Mouse (Mus musculus) MEL (cell line): Measurements from ENCODE around the gene Htra2. TPM values are rescaled to one million over a fixed set of nuclear protein-coding genes. Genes with fewer than 3 reads are reported as not detected.

Experiments
- DNase-seq: peaks from one replicate; pipeline ENCODE4 v3.0.0; 2011; ENCODE audit warnings: low read depth, low spot score
- H3K27ac ChIP-seq: 2 replicates; pipeline ENCODE4 v1.5.1; 2012; ENCODE audit warnings: low read depth, mild to moderate bottlenecking, control low read depth, low read length, moderate library complexity; ENCODE audit not compliant: control insufficient read depth
- H3K27me3 ChIP-seq, 2 experiments: fragments of 150-350 bp in 1 of 2; sonication (generic) in 1 of 2; 2 replicates each; pipeline ENCODE4 v1.6.1; 2012; ENCODE audit warnings: low read length in 2 of 2, mild to moderate bottlenecking in 2 of 2, improper control_type of control experiment in 1 of 2, moderate library complexity in 1 of 2; ENCODE audit not compliant: insufficient read depth in 2 of 2, control insufficient read depth in 1 of 2
- H3K36me3 ChIP-seq, 2 experiments: 2 replicates each; pipeline ENCODE4 v1.6.1; 2012 to 2014; ENCODE audit warnings: low read length in 2 of 2, improper control_type of control experiment in 1 of 2, inconsistent platforms in 1 of 2, mild to moderate bottlenecking in 1 of 2; ENCODE audit not compliant: insufficient read depth in 2 of 2, control insufficient read depth in 1 of 2
- H3K4me1 ChIP-seq, 2 experiments: fragments of 150-350 bp in 1 of 2; sonication (generic) in 1 of 2; 2 replicates each; pipeline ENCODE4 v1.6.1; 2012; ENCODE audit warnings: low read length in 2 of 2, improper control_type of control experiment in 1 of 2, mild to moderate bottlenecking in 1 of 2; ENCODE audit not compliant: insufficient read depth in 2 of 2, control insufficient read depth in 1 of 2
- H3K4me3 ChIP-seq, 2 experiments: fragments of 150-350 bp in 1 of 2; sonication (generic) in 1 of 2; 2 replicates each; pipeline ENCODE4 v1.5.1; 2012; ENCODE audit warnings: low read depth in 2 of 2, low read length in 2 of 2, mild to moderate bottlenecking in 2 of 2, moderate library complexity in 2 of 2, control low read depth in 1 of 2, improper control_type of control experiment in 1 of 2; ENCODE audit not compliant: control insufficient read depth in 1 of 2, insufficient read depth in 1 of 2
- H3K79me2 ChIP-seq: 2 replicates; pipeline ENCODE4 v1.6.1; 2012; ENCODE audit warnings: mild to moderate bottlenecking, low read length, moderate library complexity; ENCODE audit not compliant: control insufficient read depth, poor library complexity, insufficient read depth
- H3K9ac ChIP-seq: 2 replicates; pipeline ENCODE4 v1.6.1; 2012; ENCODE audit warnings: low read depth, mild to moderate bottlenecking, control low read depth, low read length, moderate library complexity; ENCODE audit not compliant: control insufficient read depth, poor library complexity, severe bottlenecking
- H3K9me3 ChIP-seq: fragments of 150-350 bp; sonication (generic); replicated peaks from 2 replicates; pipeline ENCODE4 v1.6.1; 2012; ENCODE audit warnings: mild to moderate bottlenecking, low read length, improper control_type of control experiment, moderate library complexity; ENCODE audit not compliant: insufficient read depth
- CHD2 ChIP-seq: IDR thresholded peaks from 2 replicates; pipeline ENCODE4 v1.6.1; 2011; ENCODE audit warnings: low read length, improper control_type of control experiment
- CTCF ChIP-seq, 3 experiments: IDR thresholded peaks in 2 of 3; conservative IDR thresholded peaks in 1 of 3; 2 replicates each; pipeline ENCODE4 v1.5.1; 2011 to 2012; ENCODE audit warnings: low read length in 3 of 3, low read depth in 2 of 3, mild to moderate bottlenecking in 2 of 3, improper control_type of control experiment in 1 of 3, inconsistent platforms in 1 of 3, mixed read lengths in 1 of 3, moderate library complexity in 1 of 3; ENCODE audit not compliant: control insufficient read depth in 1 of 3, insufficient read depth in 1 of 3, poor library complexity in 1 of 3, severe bottlenecking in 1 of 3
- EP300 ChIP-seq, 2 experiments: IDR thresholded peaks; 2 replicates each; pipeline ENCODE4 v1.6.1; 2011; ENCODE audit warnings: improper control_type of control experiment in 2 of 2, low read length in 2 of 2, low read depth in 1 of 2, mild to moderate bottlenecking in 1 of 2
- ETS1 ChIP-seq: IDR thresholded peaks from 2 replicates; pipeline ENCODE4 v1.6.1; 2012; ENCODE audit warnings: low read depth, mild to moderate bottlenecking, inconsistent platforms, low read length, improper control_type of control experiment, moderate library complexity
- GABPA ChIP-seq: IDR thresholded peaks from 2 replicates; pipeline ENCODE4 v1.6.1; 2012; ENCODE audit warnings: low read depth, mild to moderate bottlenecking, inconsistent platforms, low read length, improper control_type of control experiment, moderate library complexity
- GATA1 ChIP-seq: IDR thresholded peaks from 2 replicates; pipeline ENCODE4 v1.6.1; 2011; ENCODE audit warnings: low read depth, low read length, improper control_type of control experiment
- JUND ChIP-seq: IDR thresholded peaks from 2 replicates; pipeline ENCODE4 v1.6.1; 2011; ENCODE audit warnings: low read depth, mild to moderate bottlenecking, improper control_type of control experiment, low read length
- KAT2A ChIP-seq: conservative IDR thresholded peaks from 2 replicates; pipeline ENCODE4 v1.6.1; 2012; ENCODE audit warnings: low read depth, low read length, improper control_type of control experiment, inconsistent platforms
- MAFK ChIP-seq: IDR thresholded peaks from 2 replicates; pipeline ENCODE4 v1.6.1; 2011; ENCODE audit warnings: low read depth, mild to moderate bottlenecking, low read length, improper control_type of control experiment, borderline replicate concordance
- MAX ChIP-seq: IDR thresholded peaks from 2 replicates; pipeline ENCODE4 v1.6.1; 2011; ENCODE audit warnings: low read length, improper control_type of control experiment
- MEF2A ChIP-seq: IDR thresholded peaks from 2 replicates; pipeline ENCODE4 v1.6.1; 2014; ENCODE audit warnings: low read depth, mild to moderate bottlenecking, inconsistent platforms, low read length, improper control_type of control experiment; ENCODE audit not compliant: poor library complexity, insufficient replicate concordance, severe bottlenecking; ENCODE audit errors: extremely low read depth
- MYB ChIP-seq: IDR thresholded peaks from 2 replicates; pipeline ENCODE4 v1.6.1; 2011; ENCODE audit warnings: mild to moderate bottlenecking, low read depth, low read length, improper control_type of control experiment
- POLR2AphosphoS2 ChIP-seq: IDR thresholded peaks from 2 replicates; pipeline ENCODE4 v1.6.1; 2011; ENCODE audit warnings: low read length, improper control_type of control experiment
- POLR2AphosphoS5 ChIP-seq: IDR thresholded peaks from 2 replicates; pipeline ENCODE4 v1.6.1; 2012; ENCODE audit warnings: low read depth, borderline replicate concordance, mild to moderate bottlenecking, inconsistent platforms, low read length, moderate library complexity, mixed read lengths
- RCOR1 ChIP-seq: IDR thresholded peaks from 2 replicates; pipeline ENCODE4 v1.6.1; 2012; ENCODE audit warnings: low read depth, mild to moderate bottlenecking, inconsistent platforms, low read length, improper control_type of control experiment
- SMC3 ChIP-seq: IDR thresholded peaks from 2 replicates; pipeline ENCODE4 v1.6.1; 2011; ENCODE audit warnings: low read depth, low read length, improper control_type of control experiment
- TAL1 ChIP-seq: IDR thresholded peaks from 2 replicates; pipeline ENCODE4 v1.6.1; 2012; ENCODE audit warnings: mild to moderate bottlenecking, inconsistent platforms, low read length, moderate library complexity, mixed read lengths
- TCF12 ChIP-seq: IDR thresholded peaks from 2 replicates; pipeline ENCODE4 v1.6.1; 2014; ENCODE audit warnings: low read depth, mild to moderate bottlenecking, inconsistent platforms, low read length, improper control_type of control experiment, moderate library complexity
- USF1 ChIP-seq: IDR thresholded peaks from 2 replicates; pipeline ENCODE4 v1.6.1; 2014; ENCODE audit warnings: low read depth, mild to moderate bottlenecking, inconsistent platforms, low read length, improper control_type of control experiment, moderate library complexity
- USF2 ChIP-seq, 2 experiments: IDR thresholded peaks; 2 replicates each; pipeline ENCODE4 v1.6.1; 2011 to 2012; ENCODE audit warnings: improper control_type of control experiment in 2 of 2, low read length in 2 of 2, borderline replicate concordance in 1 of 2, inconsistent platforms in 1 of 2, low read depth in 1 of 2, mild to moderate bottlenecking in 1 of 2; ENCODE audit not compliant: insufficient read depth in 1 of 2
- ZMIZ1 ChIP-seq: IDR thresholded peaks from 2 replicates; pipeline ENCODE4 v1.6.1; 2012; ENCODE audit warnings: low read depth, mild to moderate bottlenecking, inconsistent platforms, low read length, improper control_type of control experiment, moderate library complexity
- polyA plus RNA-seq, 2 experiments: library from polyadenylated mRNA; stranded (reverse) in 1 of 2; unstranded in 1 of 2; fragments of >175 nt in 1 of 2; fragments of >200 nt in 1 of 2; gene quantifications; 2 replicates each; pipeline versions ENCODE4 v1.2.1 to v1.2.4; 2012; ENCODE audit warnings: low replicate concordance in 2 of 2, low read depth in 1 of 2; ENCODE audit not compliant: insufficient read length in 2 of 2, insufficient read depth in 1 of 2, missing spikeins in 1 of 2
- total RNA-seq: library from RNA; depleted of rRNA; stranded (reverse); fragments of 300-350 nt; gene quantifications from 2 replicates; pipeline ENCODE4 v1.2.3, GENCODE M21; 2012

Gene Htra2
- total and polyA plus RNA-seq, 3 experiments: 107 to 133 TPM; not detected in 1

- Histone ChIP-seq H3K9ac (no peak within 1 kb of the TSS), H3K27ac (no peak within 1 kb of the TSS), H3K79me2 (no peaks in the 10 kb centered on the region), H3K27me3 (peaks cover 2 to 4% of the 10 kb centered on the region in 2 experiments; a peak in 2 of 4 replicates), H3K4me1 (no peaks in the 10 kb centered on the region), H3K36me3 (no peaks in the 10 kb centered on the region), H3K4me3 (no peak within 1 kb of the TSS), H3K9me3 (no peaks in the 10 kb centered on the region)
- no peak for DNase-seq
- TF ChIP-seq SMC3 (no peak), POLR2AphosphoS5 (no peak), TCF12 (no peak)
Measured at GRCm38 (mm10) chr6:83086121-83087035, 31.3 kb upstream of the Htra2 start, which contains the start of gene Lbx2. Lbx2 (plus strand) TSS chr6:83086367.

DNA sequence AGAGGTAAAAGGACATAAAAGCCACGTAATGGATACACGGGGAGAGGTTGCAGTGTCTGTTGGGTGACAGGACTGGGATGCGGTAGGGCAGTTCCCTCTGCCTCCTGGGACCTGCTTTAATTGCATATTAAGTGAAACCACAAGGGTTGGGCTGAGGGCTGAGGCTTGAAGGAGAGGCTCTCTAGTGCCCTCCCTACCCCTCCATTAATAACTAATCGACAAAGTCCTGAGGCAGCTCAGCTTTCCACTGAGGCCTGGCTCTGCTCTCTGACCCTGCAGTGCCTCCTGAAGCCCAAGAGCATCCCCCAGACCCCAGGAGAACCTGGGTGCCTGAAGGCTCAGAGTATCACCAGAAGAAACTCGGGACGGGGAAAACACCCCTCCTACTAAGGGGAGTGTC, 29.4 kb upstream of the Htra2 start:
- Histone ChIP-seq H3K27me3 (no peaks in the 10 kb centered on the region), H3K4me3 (no peak overlapping the region), H3K9me3 (no peaks in the 10 kb centered on the region), H3K4me1 (peaks cover 0 to 3% of the 10 kb centered on the region in 2 experiments; a peak in 2 of 4 replicates), H3K27ac (no peak overlapping the region), H3K79me2 (no peaks in the 10 kb centered on the region), H3K36me3 (no peaks in the 10 kb centered on the region), H3K9ac (no peak overlapping the region)
- TF ChIP-seq CTCF (IDR thresholded peaks at IDR 0.05 in 2 of 3, conservative IDR thresholded peaks at IDR 0.05 in 1 of 3; ENCODE audit: control insufficient read depth in 1 of 3, insufficient read depth in 1 of 3, low read depth in 2 of 3, low read length in 3 of 3, poor library complexity in 1 of 3, severe bottlenecking in 1 of 3): no peak
- no peak for TF ChIP-seq TAL1
- no peak for TF ChIP-seq USF1
- TF ChIP-seq RCOR1: no peak
- no peak for TF ChIP-seq CHD2
- no peak for TF ChIP-seq JUND
- TF ChIP-seq KAT2A: no peak
- no peak for TF ChIP-seq ZMIZ1
- no peak for TF ChIP-seq GABPA
- no peak for TF ChIP-seq MEF2A
- TF ChIP-seq MAX: no peak
- no peak for TF ChIP-seq MAFK
- TF ChIP-seq EP300 (IDR thresholded peaks at IDR 0.05; ENCODE audit: low read depth in 1 of 2, low read length in 2 of 2): no peak
- no peak for TF ChIP-seq GATA1
- TF ChIP-seq TCF12: no peak
- no peak for TF ChIP-seq ETS1
- no peak for TF ChIP-seq POLR2AphosphoS2
- TF ChIP-seq USF2 (IDR thresholded peaks at IDR 0.05; ENCODE audit: borderline replicate concordance in 1 of 2, insufficient read depth in 1 of 2, low read depth in 1 of 2, low read length in 2 of 2): no peak
- no peak for TF ChIP-seq MYB
- DNase-seq: no peak
